Mouse (Mus musculus): ENCODE data around the gene Pspc1. TPM values are rescaled to one million over a fixed set of nuclear protein-coding genes. Genes with fewer than 3 reads are reported as not detected.

Pspc1 gene
- polyA plus RNA-seq, 1 experiment from 2014 or later = 68.2 TPM

Other genes starting within 250 kb of the Pspc1 start
- gene Cenpj, start 202.9 kb downstream of the Pspc1 start, polyA plus RNA-seq (2014; fragmentation: Nextera tagmentation; extraction: Ambion mirVana) = 24.4 and 26.6 TPM in 2 replicates
- gene Parp4, start 202.7 kb downstream of the Pspc1 start, polyA plus RNA-seq (2014; fragmentation: Nextera tagmentation; extraction: Ambion mirVana) = 1.3 and 1.5 TPM in 2 replicates
- gene Mphosph8, start 110.1 kb downstream of the Pspc1 start, polyA plus RNA-seq (2014; fragmentation: Nextera tagmentation; extraction: Ambion mirVana) = 44.3 and 45.4 TPM in 2 replicates
- gene Zmym5, start 33.4 kb upstream of the Pspc1 start, polyA plus RNA-seq (2014; fragmentation: Nextera tagmentation; extraction: Ambion mirVana) = 23.5 and 27.7 TPM in 2 replicates
- 62.5 and 63.3 TPM in 2 replicates for gene Zmym2, start 108.3 kb upstream of the Pspc1 start, polyA plus RNA-seq (2014; fragmentation: Nextera tagmentation; extraction: Ambion mirVana)

Measured in midbrain, embryonic 11.5 days (tissue).